Mouse (Mus musculus): Measurements from ENCODE around the gene Nemf.
"Not testable (repeated sequence)": the region's sequence is repeated elsewhere in the genome, so short reads cannot be mapped to it uniquely, and the experiment has no call there.

Nemf gene

DNA sequence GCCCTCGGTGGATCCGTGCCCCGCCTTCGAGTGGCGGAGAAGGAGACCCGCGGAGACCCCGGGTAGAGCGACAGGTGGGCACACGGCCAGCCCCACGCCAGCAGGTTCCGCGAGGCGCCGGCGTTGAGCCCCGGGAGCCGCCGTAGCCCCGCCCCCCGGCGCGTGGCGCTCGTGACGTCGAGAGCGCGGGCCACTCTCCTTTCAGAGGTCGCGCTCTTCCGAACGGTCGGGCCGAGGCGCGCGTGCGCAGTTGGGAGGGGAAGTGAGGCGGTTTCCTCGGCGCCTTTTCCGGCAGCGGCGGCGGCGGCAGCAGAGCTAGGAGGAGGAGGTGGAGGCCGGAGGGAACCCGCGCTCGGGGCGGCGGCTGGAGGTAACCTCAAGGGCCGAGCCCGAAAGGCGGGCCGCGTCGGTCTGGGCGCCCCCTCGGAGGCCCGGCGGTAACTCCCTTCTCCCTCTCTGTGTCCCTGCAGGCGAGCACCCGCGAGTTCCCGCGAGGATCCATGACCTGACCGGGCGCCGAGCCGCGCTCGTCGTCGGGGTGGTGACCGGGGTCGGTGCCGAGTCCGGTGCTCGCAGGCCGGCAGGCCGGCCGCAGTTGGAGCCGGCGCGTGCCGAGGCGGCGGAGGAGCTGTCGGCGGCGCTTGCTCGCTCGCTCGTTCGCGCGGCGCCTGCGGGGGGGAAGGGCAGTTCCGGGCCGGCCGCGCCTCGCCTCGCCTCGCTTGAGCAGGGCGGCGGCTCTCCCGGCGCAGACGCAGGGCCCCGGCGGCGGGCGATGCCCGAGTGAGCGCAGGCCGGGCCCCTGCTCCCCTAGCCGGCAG, 15.1 kb upstream of the Nemf start, which contains the start of the genes Arf6 and Gm9887:
Arf6 (plus strand) TSS at position 297 of the 818 bp plus-strand sequence.
Gm9887 (minus strand) TSS at position 605 of the 818 bp plus-strand sequence.
- DNase-seq = peak; percentile 98 to 99

DNA sequence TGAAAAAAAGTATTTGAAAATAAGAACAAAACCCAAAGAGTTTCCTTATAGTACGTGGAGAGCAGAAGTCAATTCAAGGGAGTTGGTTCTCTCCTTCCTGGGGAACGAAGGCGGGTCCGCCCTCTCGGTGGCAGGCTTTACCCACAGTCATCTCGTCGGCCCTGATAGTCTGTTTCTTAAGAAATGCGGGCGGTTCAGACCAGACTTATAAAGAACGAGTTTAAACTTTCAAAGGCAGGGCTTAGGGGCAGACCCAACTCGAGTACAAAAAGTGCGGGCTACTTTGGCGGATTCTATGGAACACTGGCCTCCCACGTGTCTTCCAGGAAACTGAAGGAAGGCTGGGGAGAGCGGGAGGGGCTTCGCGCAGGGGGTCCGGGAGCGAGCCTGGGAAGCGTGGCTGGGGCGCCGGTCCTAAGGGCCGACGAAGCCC, 14.5 kb upstream of the Nemf start:
- peak; percentile 84 to 85 for DNase-seq

GRCm38 (mm10) chr12:69370936-69371335, 14.0 kb upstream of the Nemf start:
- peak in 1 of 2 experiments; percentile 11 for DNase-seq

DNA sequence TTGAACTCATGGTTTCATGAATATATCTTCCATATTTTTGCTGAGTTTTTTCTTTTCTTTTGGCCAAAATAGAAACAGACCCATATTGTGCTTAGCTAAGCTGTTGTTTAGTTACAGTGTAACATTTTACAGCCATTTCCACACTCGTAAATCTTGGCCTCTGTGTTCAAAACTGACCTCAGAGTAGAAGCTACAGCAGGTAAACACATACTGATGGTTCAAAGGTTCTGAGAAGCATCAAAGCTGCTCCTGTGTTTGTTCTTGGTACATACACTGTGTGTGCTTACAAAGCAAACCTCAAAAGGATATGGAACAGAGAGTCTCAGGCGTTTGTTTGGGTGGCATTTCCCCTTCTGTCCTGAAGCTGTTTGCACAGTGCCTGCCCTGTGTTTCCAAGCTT, 10.6 kb upstream of the Nemf start:
- DNase-seq = no peak

DNA sequence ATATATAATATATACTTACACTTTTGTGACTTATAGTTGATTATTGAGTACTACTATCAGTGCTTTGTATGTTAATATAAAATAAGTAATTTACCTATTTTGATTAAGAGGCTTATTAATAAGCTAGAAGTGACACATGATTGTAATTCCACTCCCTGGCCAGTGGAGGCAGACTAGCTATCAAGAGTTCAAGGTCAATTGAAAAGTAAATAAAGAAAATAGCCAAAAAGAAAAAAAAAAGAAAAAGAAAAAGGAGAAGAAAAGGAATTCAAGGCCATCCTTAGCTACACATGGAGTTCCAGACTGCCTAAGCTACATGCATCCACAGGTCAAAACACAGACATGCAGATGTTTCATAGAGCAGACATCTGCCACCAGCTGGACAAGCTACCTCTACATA, 9.5 kb upstream of the Nemf start:
- DNase-seq = peak; percentile 60 to 66

GRCm38 (mm10) chr12:69365757-69366156, 8.8 kb upstream of the Nemf start:
- DNase-seq = no peak

GRCm38 (mm10) chr12:69363899-69364762, 7.2 kb upstream of the Nemf start:
- DNase-seq = peak; percentile 76 to 77

DNA sequence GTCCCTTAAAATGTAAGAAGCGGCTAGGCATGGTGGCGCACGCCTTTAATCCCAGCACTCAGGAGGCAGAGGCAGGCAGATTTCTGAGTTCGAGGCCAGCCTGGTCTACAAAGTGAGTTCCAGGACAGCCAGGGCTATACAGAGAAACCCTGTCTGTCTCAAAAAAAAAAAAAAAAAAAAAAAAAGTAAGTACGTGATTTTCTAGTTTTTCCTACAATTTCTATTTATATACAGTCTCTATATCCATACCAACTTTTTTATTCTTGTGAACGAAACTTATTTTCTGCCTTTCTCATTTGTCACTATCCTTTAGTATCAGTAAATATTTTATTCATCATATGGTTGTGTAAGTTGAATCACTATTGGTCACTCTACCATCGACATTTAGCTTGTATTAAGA, 6.1 kb upstream of the Nemf start:
- not testable (repeated sequence) for DNase-seq

- DNase-seq = no peak
Observed at GRCm38 (mm10) chr12:69362388-69362787, 5.4 kb upstream of the Nemf start.

- DNase-seq = no peak
Observed at GRCm38 (mm10) chr12:69361919-69362318, 5.0 kb upstream of the Nemf start.

- DNase-seq = peak; percentile 100
Observed at GRCm38 (mm10) chr12:69360997-69361899, 4.3 kb upstream of the Nemf start.

DNA sequence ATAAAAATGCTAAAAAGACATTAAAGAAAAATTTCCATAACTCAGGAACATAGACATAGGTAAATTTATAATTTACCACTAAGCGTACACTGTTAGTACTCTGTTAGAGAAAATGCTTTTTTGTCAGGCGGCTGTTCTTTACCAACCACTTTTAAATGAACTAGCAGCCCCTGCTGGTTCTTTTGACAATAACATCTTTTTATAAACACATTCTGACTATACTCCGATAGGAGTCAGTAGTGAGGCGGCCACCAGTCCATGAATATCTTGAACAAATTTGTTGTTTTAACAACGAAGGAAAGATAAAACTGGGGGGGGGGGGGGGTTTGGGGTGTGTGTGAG, 3.7 kb upstream of the Nemf start:
- peak; percentile 73 to 77 for DNase-seq

- DNase-seq = no peak
Observed at GRCm38 (mm10) chr12:69357300-69357646, 308 bp upstream of the Nemf start.

DNA sequence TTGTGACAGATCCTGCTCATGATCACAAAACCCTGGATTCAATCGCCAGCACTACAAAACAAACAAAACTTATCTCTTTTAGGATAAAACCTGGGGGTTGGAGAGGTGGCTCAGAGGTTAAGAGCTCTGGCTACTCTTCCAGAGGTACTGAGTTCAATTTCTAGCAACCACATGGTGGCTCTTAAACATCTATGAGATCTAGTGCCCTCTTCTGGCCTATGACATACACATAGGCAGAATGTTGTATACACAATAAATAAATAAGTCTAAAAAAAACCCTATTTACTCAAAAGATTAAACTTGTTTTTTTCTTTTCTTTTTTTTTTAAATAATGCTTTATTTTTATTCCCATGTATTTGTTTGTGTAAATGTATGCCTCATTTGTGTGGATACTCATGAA, 5.3 kb downstream of the Nemf start:
- no peak for DNase-seq

GRCm38 (mm10) chr12:69349928-69350327, 7.0 kb downstream of the Nemf start:
- no peak for DNase-seq

- peak; percentile 56 to 62 for DNase-seq
Observed at GRCm38 (mm10) chr12:69333547-69333946, 23.4 kb downstream of the Nemf start.

GRCm38 (mm10) chr12:69332147-69332546, 24.8 kb downstream of the Nemf start:
- DNase-seq = no peak

DNA sequence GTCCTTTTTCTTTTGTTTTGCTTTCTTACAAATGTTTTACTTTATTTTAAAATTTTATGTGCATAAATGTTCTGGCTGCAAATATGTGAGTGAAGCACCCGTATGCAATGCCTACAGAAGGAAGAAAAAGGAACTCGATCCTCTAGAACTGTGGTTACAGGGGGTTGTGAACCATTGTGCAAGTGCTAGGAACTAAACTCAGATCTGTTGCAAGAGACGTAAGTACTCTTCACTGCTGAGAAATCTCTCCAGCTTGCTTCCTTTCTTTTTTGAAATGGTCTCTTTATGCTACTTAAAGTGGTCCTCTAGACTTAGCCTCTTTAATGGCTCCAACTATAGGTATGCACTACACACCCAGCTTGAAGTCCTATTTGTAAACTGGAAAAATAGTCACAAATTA, 25.8 kb downstream of the Nemf start:
- DNase-seq = no peak

- DNase-seq = no peak
Observed at GRCm38 (mm10) chr12:69318431-69318830, 38.5 kb downstream of the Nemf start.

GRCm38 (mm10) chr12:69309659-69310058, 47.3 kb downstream of the Nemf start:
- no peak for DNase-seq

DNA sequence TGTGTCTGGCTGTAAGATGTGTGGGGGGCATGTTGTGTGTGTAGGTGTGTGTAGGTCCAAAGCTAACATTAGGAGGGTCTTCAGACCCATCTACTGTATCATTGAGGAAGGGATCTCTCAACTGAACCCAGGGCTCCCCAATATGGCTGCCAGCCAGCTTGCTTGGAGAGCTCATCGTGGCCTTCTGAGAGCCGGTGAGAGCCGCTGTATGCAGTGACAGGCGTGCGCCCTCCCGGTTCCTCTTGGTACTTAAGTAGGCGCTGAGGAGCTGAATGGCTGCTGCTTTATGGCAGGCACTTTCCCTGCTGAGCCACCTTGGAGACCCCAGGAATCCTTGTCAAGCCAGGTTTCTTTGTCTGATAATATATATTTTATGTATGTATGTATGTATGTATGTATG, 50.6 kb downstream of the Nemf start:
- DNase-seq = no peak

- no peak for DNase-seq
Observed at GRCm38 (mm10) chr12:69304051-69304450, 52.9 kb downstream of the Nemf start.

- no peak for DNase-seq
Observed at GRCm38 (mm10) chr12:69302171-69302570, 54.8 kb downstream of the Nemf start.
